Mouse (Mus musculus): ENCODE data around the gene Csad.

DNA sequence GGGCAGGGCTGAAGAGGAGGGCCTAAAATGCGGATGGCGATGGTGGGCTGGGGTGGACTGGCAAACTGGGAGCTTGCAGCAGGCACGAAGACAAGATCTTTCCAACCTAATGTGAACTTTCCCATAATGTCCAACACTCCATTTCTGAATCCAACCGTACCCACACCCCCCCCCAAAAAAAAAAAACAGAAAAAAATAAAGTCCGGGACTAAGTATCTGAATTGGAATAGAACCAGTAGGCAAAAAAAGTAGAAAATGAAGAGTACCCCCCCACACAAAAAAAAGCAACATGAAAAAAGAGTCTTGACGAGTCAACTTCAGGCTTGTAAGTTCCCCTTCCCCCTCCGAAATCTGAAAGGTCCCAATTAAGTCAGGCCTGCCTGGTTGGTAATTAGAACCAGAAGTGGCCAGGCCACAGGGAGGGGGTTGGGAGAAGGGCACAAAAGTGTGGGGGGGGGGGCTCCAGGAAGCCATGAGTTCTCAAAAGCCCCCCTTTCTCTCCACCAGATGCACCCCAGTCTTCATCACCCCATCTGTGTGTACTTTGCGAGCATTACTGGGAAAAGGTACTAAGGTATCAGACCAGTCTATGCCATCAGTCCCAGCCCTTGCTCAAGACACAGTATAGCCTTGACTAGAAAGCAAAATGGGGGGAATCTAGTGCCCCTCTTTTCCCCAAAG, 43.7 kb upstream of the Csad start:
- TF ChIP-seq CTCF (IDR thresholded peaks at IDR 0.05) (no peak), POLR2A (IDR thresholded peaks at IDR 0.05; ENCODE audit: insufficient read depth, low read depth, low read length) (0 out of 2 replicates have a peak, but pooled peaks have one; percentile 19), EP300 (IDR thresholded peaks at IDR 0.05; ENCODE audit: insufficient read depth, low read depth, low read length) (no peak)
